Mouse (Mus musculus) thymus, adult 2 months (tissue): ENCODE results near the gene Rrbp1.

ENCODE experiments used
- CTCF ChIP-seq: fragments of 200-500 bp; IDR thresholded peaks from 2 replicates; pipeline ENCODE4 v1.5.1; 2012; ENCODE audit warnings: mild to moderate bottlenecking, control low read depth, low read length, moderate library complexity, borderline replicate concordance; ENCODE audit not compliant: control insufficient read depth, poor library complexity, insufficient read depth; ENCODE audit errors: extremely low read depth
- POLR2A ChIP-seq: fragments of 200-500 bp; IDR thresholded peaks from 2 replicates; pipeline ENCODE4 v1.6.1; 2012; ENCODE audit warnings: mild to moderate bottlenecking, low read length, control low read depth, moderate library complexity; ENCODE audit not compliant: control insufficient read depth, poor library complexity, insufficient read depth; ENCODE audit errors: extremely low read depth

- no peak for TF ChIP-seq CTCF
- no peak for TF ChIP-seq POLR2A
Observed at GRCm38 (mm10) chr2:143929607-143930311, 81.3 kb downstream of the Rrbp1 start.
